Mouse (Mus musculus): Measurements from ENCODE around the gene Maged2. TPM values are rescaled to one million over a fixed set of nuclear protein-coding genes. Genes with fewer than 3 reads are reported as not detected.

Maged2 gene
- 48.9 and 130 TPM in 2 replicates for polyA plus RNA-seq (2012; rRNA removed; ENCODE audit: low replicate concordance)

GRCm38 (mm10) chrX:150814139-150814469 is at the start of gene Maged2:
Maged2 (minus strand) TSS chrX:150814345.

Other genes with a start within 250 kb of the Maged2 start
- 36.9 and 91.2 TPM in 2 replicates for gene Pfkfb1, start 226.1 kb downstream of the Maged2 start, polyA plus RNA-seq (2012; rRNA removed; ENCODE audit: low replicate concordance)
- gene Apex2, start 224.5 kb downstream of the Maged2 start, polyA plus RNA-seq (2012; rRNA removed; ENCODE audit: low replicate concordance): 12.2 and 15.9 TPM in 2 replicates
- 1.2 and 18.0 TPM in 2 replicates for gene Tro, start 156.8 kb downstream of the Maged2 start, polyA plus RNA-seq (2012; rRNA removed; ENCODE audit: low replicate concordance)
- 6.7 and 14.0 TPM in 2 replicates for gene Gnl3l, start 203.0 kb upstream of the Maged2 start, polyA plus RNA-seq (2012; rRNA removed; ENCODE audit: low replicate concordance)
- gene Fgd1, start 231.8 kb upstream of the Maged2 start, polyA plus RNA-seq (2012; rRNA removed; ENCODE audit: low replicate concordance): 4.2 and 18.3 TPM in 2 replicates

Measured in subcutaneous adipose tissue, adult 2 months (tissue).